Mouse (Mus musculus): Measurements from ENCODE around the gene Cmpk1.

DNA sequence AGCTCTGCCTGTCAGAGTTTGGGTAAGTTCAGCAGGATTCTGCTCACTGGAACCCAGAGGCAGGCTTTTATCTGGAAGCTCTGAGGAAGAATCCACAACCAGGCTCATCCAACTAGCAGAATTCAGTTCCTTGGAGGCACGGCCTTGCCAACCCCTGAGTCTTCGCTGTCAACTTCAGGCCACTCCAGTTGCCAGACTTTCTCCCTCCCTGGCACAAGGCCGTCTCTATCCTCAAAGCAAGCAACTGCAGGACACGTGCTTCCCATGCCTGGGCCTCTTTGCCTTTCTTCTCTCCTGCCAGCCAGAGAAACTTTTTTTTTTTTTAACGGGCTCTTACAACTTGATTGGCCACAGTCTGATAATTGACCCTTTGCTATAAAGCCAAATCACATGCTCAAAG, 42.0 kb downstream of the Cmpk1 start:
- TF ChIP-seq POLR2A (IDR thresholded peaks at IDR 0.05; ENCODE audit: low read depth, low read length) (no peak), CTCF (conservative IDR thresholded peaks at IDR 0.05; ENCODE audit: insufficient read depth, insufficient read length, low read depth, low read length) (no peak)

Measured in kidney, adult 2 months (tissue).